Mouse (Mus musculus) brain, embryonic 18.5 days (tissue): ENCODE measurements at regions not wholly inside any gene's neighbourhood (a gene's known extent, or its start where the extent isn't known, plus 50 kb on each side); places are given as distances from the start of the nearest gene placed in this dataset.

ENCODE experiments used
- DNase-seq: peaks from one replicate; pipeline ENCODE4 v3.0.0-alpha.2; 2012; ENCODE audit warnings: low read depth, low spot score

GRCm38 (mm10) chr6:51330069-51330706 lies 102.3 kb upstream of the Nfe2l3 start:
- no peak for DNase-seq

- no peak for DNase-seq
These were observed 99.6 kb upstream of the Nfe2l3 start for GRCm38 (mm10) chr6:51332841-51333240.

- DNase-seq: no peak
These were observed 98.6 kb upstream of the Nfe2l3 start for GRCm38 (mm10) chr6:51333722-51334360.

- no peak for DNase-seq
These were observed 97.2 kb upstream of the Nfe2l3 start for GRCm38 (mm10) chr6:51335314-51335713.

GRCm38 (mm10) chr6:51339301-51339700 lies 93.2 kb upstream of the Nfe2l3 start:
- DNase-seq: no peak

- no peak for DNase-seq
These were observed 84.7 kb upstream of the Nfe2l3 start for GRCm38 (mm10) chr6:51347721-51348120.

GRCm38 (mm10) chr6:51349771-51350170 lies 82.7 kb upstream of the Nfe2l3 start:
- no peak for DNase-seq

GRCm38 (mm10) chr6:51355041-51355440 lies 77.4 kb upstream of the Nfe2l3 start:
- no peak for DNase-seq

- DNase-seq: no peak
These were observed 70.8 kb upstream of the Nfe2l3 start for GRCm38 (mm10) chr6:51361611-51362180.

GRCm38 (mm10) chr6:51362475-51363226 lies 69.8 kb upstream of the Nfe2l3 start:
- no peak for DNase-seq

GRCm38 (mm10) chr6:51364776-51365175 lies 67.7 kb upstream of the Nfe2l3 start:
- DNase-seq: no peak

GRCm38 (mm10) chr6:51369771-51370170 lies 62.7 kb upstream of the Nfe2l3 start:
- DNase-seq: no peak

- no peak for DNase-seq
These were observed 60.1 kb upstream of the Nfe2l3 start for GRCm38 (mm10) chr6:51372357-51372756.

- no peak for DNase-seq
These were observed 54.0 kb upstream of the Nfe2l3 start for GRCm38 (mm10) chr6:51378436-51378835.

- no peak for DNase-seq
These were observed 53.4 kb upstream of the Nfe2l3 start for GRCm38 (mm10) chr6:51379074-51379473.

GRCm38 (mm10) chr6:51379560-51380274 lies 52.8 kb upstream of the Nfe2l3 start:
- DNase-seq: peak; percentile 65

GRCm38 (mm10) chr6:51380275-51380575 lies 52.2 kb upstream of the Nfe2l3 start:
- DNase-seq: no peak

- no peak for DNase-seq
These were observed 51.0 kb upstream of the Nfe2l3 start for GRCm38 (mm10) chr6:51381465-51381864.
